Mouse (Mus musculus) stomach, embryonic 14.5 days (tissue): ENCODE measurements around the gene Gm20219. TPM values are rescaled to one million over a fixed set of nuclear protein-coding genes. Genes with fewer than 3 reads are reported as not detected.

Source experiments
- ATAC-seq: fragments of 200-750 bp; cut with Nextera tagmentation; 2 replicates; pipeline ENCODE4 v1.8.0; 2017; ENCODE audit warnings: low read depth, moderate TSS enrichment; ENCODE audit not compliant: insufficient number of reproducible peaks, insufficient read depth, low FRiP score
- H3K27ac ChIP-seq: fragments of 300-500 bp; sonication (generic); 2 replicates; pipeline ENCODE4 v1.5.1; 2014; ENCODE audit warnings: mild to moderate bottlenecking, low read length, moderate library complexity, mixed read lengths
- H3K27me3 ChIP-seq: fragments of 300-500 bp; sonication (generic); 2 replicates; pipeline ENCODE4 v1.6.1; 2014; ENCODE audit warnings: low read length, control low read depth, mixed read lengths; ENCODE audit not compliant: control insufficient read depth, insufficient read depth
- H3K36me3 ChIP-seq: fragments of 300-500 bp; sonication (generic); 2 replicates; pipeline ENCODE4 v1.6.1; 2014; ENCODE audit warnings: mild to moderate bottlenecking, control low read depth, low read length, moderate library complexity, mixed read lengths; ENCODE audit not compliant: control insufficient read depth, insufficient read depth
- H3K4me1 ChIP-seq: fragments of 300-500 bp; sonication (generic); 2 replicates; pipeline ENCODE4 v1.6.1; 2014; ENCODE audit warnings: low read length, control low read depth, mixed read lengths; ENCODE audit not compliant: control insufficient read depth, insufficient read depth
- H3K4me2 ChIP-seq: fragments of 300-500 bp; sonication (generic); replicated peaks from 2 replicates; pipeline ENCODE4 v1.6.1; 2014; ENCODE audit warnings: low read depth, low read length, control low read depth
- H3K4me3 ChIP-seq: fragments of 300-500 bp; sonication (generic); 2 replicates; pipeline ENCODE4 v1.5.1; 2014; ENCODE audit warnings: low read depth, low read length, control low read depth
- H3K9ac ChIP-seq: fragments of 300-500 bp; sonication (generic); replicated peaks from 2 replicates; pipeline ENCODE4 v1.6.1; 2014; ENCODE audit warnings: low read depth, mild to moderate bottlenecking, control low read depth, low read length, moderate library complexity, mixed read lengths
- H3K9me3 ChIP-seq: fragments of 300-500 bp; sonication (generic); 2 replicates; pipeline ENCODE4 v1.6.1; 2016; ENCODE audit warnings: low read depth, low read length, control low read depth; ENCODE audit not compliant: control insufficient read depth
- WGBS: fragments of 180-500 bp; shearing (Covaris S2); extraction: QIAGEN DNeasy Blood & Tissue Kit; methylation state at CpG from one replicate; pipeline ENCODE4 v1.1.7; 2014; 5-methylcytosine and 5-hydroxymethylcytosine counted together
- polyA plus RNA-seq: library from polyadenylated mRNA; unstranded; fragments of >200 nt; fragmentation: Nextera tagmentation; extraction: Ambion mirVana; gene quantifications from 2 replicates; pipeline ENCODE4 v1.2.1, GENCODE M21; 2014

Gm20219 gene
- 11.9 and 13.1 TPM in 2 replicates for polyA plus RNA-seq

DNA sequence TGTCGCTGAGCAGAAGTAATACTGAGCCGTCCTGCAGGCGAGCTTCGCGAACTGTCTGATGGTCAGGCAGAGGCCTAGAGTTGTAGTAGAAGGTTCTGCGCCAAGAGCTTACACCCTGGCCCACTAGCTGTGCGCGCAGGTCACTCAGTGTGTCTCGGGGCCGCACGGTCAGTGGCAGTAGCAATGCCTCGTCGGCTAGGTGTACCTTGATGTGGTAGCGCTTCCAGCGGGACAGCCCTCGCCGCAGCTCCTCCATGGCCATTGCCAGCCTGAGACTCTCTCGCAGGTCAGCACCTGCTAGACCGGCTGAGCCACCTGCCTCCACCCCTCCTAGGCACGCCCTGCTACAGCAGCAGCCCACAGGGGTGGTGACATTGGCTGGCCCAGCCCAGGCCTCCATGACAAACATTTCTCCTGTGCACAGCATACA is at the start of gene Gm20219:
TSS of gene Gm20219 (minus strand) at position 266 of the 430 bp plus-strand sequence.
- H3K27me3 ChIP-seq = no peaks in the 10 kb centered on the region
- H3K9me3 ChIP-seq = 0 out of 2 replicates have a peak, but pooled peaks cover 3% of the 10 kb centered on the region
- 58% methylated on average over 20 of the region's 20 CpGs for WGBS
- H3K4me3 ChIP-seq = peak within 1 kb of the TSS; percentile 23
- ATAC-seq = peak; percentile 93
- peak within 1 kb of the TSS; percentile 19 for H3K4me2 ChIP-seq
- no peak within 1 kb of the TSS for H3K9ac ChIP-seq
- no peaks in the 10 kb centered on the region for H3K36me3 ChIP-seq
- H3K27ac ChIP-seq = peak within 1 kb of the TSS; percentile 59; the same call in 1 of the 2 replicates
- no peaks in the 10 kb centered on the region for H3K4me1 ChIP-seq

DNA sequence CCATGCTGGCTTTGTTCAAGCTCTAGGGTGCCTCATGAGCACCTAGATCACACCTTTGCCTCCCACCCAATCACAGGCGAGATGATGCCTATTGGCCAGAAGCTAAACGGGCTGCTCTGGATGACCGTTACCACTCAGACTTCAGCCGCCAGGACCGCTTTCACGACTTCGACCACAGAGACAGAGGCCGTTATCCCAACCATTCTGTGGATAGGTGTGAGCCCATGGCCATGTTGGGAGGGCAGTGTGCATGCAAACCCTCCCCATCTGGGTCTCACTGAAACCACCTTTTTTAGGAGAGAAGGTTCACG is 49.8 kb upstream of the Gm20219 start:
- peaks cover 87% of the 10 kb centered on the region for H3K36me3 ChIP-seq
- H3K4me3 ChIP-seq = no peak overlapping the region
- H3K4me2 ChIP-seq = no peak overlapping the region
- no peak overlapping the region for H3K27ac ChIP-seq
- ATAC-seq = no peak
- H3K27me3 ChIP-seq = no peaks in the 10 kb centered on the region
- WGBS = 91% methylated on average over 9 of the region's 9 CpGs
- no peaks in the 10 kb centered on the region for H3K9me3 ChIP-seq
- peaks cover 9% of the 10 kb centered on the region; the same call in 1 of the 2 replicates for H3K4me1 ChIP-seq
- H3K9ac ChIP-seq = no peak overlapping the region

DNA sequence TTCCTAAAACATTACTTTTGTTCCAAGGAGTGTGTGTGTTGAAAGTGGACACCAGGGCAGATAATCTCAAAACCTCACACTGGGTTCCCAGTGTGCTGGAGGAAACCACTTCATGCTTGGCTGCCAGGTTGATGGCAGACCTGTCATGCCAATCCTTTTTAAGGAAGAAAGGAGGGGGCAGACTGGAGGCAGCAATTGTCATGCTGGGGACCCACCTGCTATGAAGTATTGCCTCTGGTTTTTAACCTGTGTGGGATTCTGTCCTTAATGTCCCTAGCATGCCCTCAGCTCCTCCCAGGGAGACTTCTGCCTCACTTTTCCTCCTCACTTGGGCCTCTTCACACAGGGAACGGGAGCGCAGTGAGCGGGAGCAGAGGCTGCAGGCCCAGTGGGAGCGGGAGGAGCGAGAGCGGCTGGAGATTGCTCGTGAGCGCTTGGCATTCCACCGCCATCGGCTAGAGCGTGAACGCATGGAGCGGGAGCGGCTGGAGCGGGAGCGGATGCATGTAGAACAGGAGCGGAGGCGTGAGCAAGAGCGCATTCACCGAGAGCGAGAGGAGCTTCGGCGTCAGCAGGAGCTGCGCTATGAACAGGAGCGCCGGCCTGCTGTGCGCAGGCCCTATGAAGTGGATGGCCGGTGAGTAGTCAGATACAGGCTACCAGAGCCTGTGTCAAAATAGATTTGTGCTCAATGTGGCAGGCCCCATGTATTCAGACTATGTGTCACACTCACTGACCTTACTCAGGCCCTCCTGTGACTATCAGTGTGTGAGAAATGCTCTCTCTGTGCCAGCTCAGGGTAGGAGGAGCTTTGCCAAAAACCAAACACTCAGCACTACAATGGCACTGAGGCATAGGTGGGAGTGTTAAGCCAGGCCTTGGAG is 49.2 kb upstream of the Gm20219 start:
- no peak for ATAC-seq
- Histone ChIP-seq H3K9me3 (no peaks in the 10 kb centered on the region), H3K4me3 (no peak overlapping the region), H3K27me3 (no peaks in the 10 kb centered on the region), H3K4me1 (peaks cover 5% of the 10 kb centered on the region; the same call in 1 of the 2 replicates), H3K9ac (no peak overlapping the region), H3K4me2 (no peak overlapping the region), H3K36me3 (peaks cover 87% of the 10 kb centered on the region), H3K27ac (no peak overlapping the region)
- WGBS = 94% methylated on average over 28 of the region's 28 CpGs

DNA sequence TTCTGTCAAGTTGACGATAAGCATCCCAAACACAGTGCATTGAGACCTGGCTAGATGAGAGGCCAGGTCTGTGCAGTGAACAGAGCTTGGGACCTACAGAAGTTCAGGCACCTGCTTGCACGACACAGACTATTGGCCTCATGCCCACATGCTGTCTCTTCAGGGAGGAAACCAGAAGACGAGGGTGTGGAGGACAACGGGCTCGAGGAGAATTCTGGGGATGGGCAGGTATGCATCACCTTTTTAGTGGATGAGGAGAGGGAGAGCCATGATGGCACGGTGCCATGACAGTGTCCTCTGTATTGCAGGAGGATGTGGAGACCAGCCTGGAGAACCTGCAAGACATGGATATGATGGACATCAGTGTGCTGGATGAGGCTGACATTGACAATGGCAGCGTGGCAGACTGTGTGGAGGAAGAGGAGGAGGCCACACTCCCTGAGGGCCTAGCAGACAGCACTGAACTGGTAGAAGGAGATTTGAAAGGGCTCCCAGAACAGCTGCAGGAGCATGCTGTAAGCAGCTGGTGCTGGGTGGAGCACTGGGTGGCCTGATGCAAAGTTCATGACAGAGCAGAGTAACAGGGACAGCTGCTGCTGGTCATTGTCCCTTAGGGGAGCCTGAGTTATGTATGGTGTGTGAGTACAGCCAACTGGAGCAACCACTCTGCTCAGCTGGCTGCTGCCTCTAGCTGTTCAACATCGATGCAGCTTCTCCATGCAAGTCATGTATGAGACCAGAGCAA is 39.5 kb upstream of the Gm20219 start:
- 82% methylated on average over 8 of the region's 8 CpGs for WGBS
- H3K9me3 ChIP-seq = no peaks in the 10 kb centered on the region
- H3K4me3 ChIP-seq = no peak overlapping the region
- H3K27ac ChIP-seq = no peak overlapping the region
- H3K27me3 ChIP-seq = no peaks in the 10 kb centered on the region
- no peak overlapping the region for H3K4me2 ChIP-seq
- peaks cover 91% of the 10 kb centered on the region for H3K36me3 ChIP-seq
- no peaks in the 10 kb centered on the region for H3K4me1 ChIP-seq
- ATAC-seq = no peak; the same call in 1 of the 2 replicates
- H3K9ac ChIP-seq = no peak overlapping the region

DNA sequence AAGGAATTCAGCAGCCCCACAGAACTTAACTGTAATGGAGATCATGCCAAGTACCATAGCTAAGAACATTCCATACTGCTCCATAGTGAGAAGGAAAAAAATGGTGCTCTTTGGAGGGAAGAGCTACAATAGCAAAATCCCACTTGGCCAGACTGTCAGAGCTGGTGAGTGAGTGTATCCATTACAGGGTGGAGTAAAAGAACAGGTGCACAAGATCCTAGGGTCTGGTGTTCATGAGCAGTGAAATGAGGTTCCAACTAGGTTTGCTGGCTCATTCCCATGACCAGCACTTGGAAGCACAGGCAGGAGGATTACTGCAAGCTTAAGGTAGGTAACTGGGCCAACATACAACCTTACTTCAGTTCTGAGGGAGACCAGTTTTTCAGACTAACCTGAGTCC is 38.4 kb upstream of the Gm20219 start:
- Histone ChIP-seq H3K4me1 (no peaks in the 10 kb centered on the region), H3K36me3 (peaks cover 95% of the 10 kb centered on the region), H3K9ac (no peak overlapping the region), H3K27me3 (no peaks in the 10 kb centered on the region), H3K9me3 (no peaks in the 10 kb centered on the region), H3K4me2 (no peak overlapping the region), H3K4me3 (no peak overlapping the region), H3K27ac (no peak overlapping the region)
- no peak for ATAC-seq

DNA sequence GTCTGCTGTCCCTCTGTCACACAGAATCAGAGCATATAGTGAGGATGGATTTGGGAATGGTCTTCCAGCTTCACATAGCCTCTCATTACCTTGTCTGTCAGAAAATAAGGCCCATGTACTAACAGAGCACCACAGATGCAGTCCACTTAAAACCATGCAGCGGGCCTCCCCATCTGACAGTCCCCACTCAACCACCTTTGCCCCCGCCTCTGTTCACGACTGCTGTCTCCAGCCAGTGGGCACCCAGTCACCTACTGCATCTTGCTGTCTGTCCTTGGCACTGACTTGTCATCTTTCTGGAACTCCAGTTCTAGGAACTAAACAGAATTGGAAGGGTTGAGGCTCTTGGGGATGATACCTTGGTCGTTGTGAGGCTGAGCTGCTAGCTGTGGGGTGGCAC is 34.7 kb upstream of the Gm20219 start:
- Histone ChIP-seq H3K9ac (no peak overlapping the region), H3K27ac (no peak overlapping the region), H3K4me1 (peaks cover 11% of the 10 kb centered on the region; the same call in 1 of the 2 replicates), H3K4me3 (no peak overlapping the region), H3K36me3 (peaks cover 70% of the 10 kb centered on the region), H3K27me3 (no peaks in the 10 kb centered on the region), H3K4me2 (no peak overlapping the region), H3K9me3 (no peaks in the 10 kb centered on the region)
- no peak for ATAC-seq
- 96% methylated on average over 4 of the region's 4 CpGs for WGBS

DNA sequence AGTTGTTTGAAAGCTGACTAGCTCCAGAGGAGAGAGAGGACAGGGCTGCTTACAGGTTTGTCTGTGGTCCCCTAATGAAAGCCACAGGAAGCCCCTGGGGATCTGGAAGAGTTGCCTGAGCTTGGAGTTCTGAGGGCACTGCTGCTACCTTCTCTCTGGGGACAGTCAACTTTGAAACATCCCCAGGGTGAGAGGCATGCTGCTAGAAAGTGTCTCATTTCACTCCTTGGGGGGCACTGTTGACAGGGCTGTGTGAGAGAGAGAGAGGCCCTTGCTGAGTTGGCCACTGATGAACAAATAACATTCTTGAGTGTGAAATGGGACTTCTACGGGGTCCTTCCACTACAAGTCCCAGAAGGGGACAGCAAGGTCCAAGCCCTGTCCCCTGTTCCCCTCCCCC is 33.6 kb upstream of the Gm20219 start:
- Histone ChIP-seq H3K36me3 (peaks cover 60% of the 10 kb centered on the region), H3K9ac (no peak overlapping the region), H3K27me3 (no peaks in the 10 kb centered on the region), H3K4me2 (no peak overlapping the region), H3K9me3 (no peaks in the 10 kb centered on the region), H3K4me3 (no peak overlapping the region), H3K27ac (no peak overlapping the region), H3K4me1 (peaks cover 18% of the 10 kb centered on the region)
- ATAC-seq = no peak
- 70% methylated on average over 1 of the region's 1 CpGs for whole genome bisulfite sequencing

DNA sequence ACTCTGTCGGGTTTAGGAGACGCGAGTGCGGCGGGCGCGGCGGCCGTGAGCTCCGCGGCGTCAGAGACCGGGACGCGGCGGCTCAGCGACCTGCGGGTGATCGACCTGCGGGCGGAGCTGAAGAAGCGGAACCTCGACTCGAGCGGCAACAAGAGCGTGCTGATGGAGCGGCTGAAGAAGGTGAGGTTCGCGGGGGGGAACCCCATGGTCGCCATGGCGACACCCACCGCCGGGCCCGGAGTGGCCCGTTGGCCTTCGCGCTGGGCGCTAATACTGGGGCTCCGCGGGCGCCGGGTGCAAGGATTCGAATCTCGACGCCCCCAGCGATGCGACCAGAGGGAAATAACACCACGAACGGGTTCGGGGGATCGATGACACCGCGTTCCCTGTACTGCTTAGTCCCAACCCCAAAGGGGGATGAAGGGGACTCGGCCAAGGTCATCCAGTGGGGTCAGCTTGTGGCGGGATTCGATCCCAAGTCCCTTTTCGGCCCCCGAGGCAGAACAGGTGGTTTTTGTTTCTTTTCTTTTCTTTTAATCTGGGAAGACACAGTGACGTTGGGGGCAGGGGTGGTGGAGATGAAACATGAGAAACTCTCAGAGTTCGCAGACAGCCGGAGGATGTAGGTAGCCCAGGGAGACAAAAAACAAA is 31.1 kb upstream of the Gm20219 start:
- no peaks in the 10 kb centered on the region for H3K27me3 ChIP-seq
- under 1% methylated on average over 61 of the region's 61 CpGs for WGBS
- peak overlapping the region; percentile 95 for H3K27ac ChIP-seq
- H3K4me3 ChIP-seq = peak overlapping the region; percentile 96
- H3K9ac ChIP-seq = peak overlapping the region; percentile 87
- H3K9me3 ChIP-seq = no peaks in the 10 kb centered on the region
- H3K36me3 ChIP-seq = peaks cover 62% of the 10 kb centered on the region
- peaks cover 24% of the 10 kb centered on the region for H3K4me1 ChIP-seq
- no peak for ATAC-seq
- peak overlapping the region; percentile 88 for H3K4me2 ChIP-seq
